Mouse (Mus musculus) intestine, embryonic 14.5 days (tissue): ENCODE measurements around the gene Palm2. TPM values are rescaled to one million over a fixed set of nuclear protein-coding genes. Genes with fewer than 3 reads are reported as not detected.

Experiments
- ATAC-seq: fragments of 200-750 bp; cut with Nextera tagmentation; replicated peaks from 2 replicates; pipeline ENCODE4 v1.8.0; 2017; ENCODE audit warnings: low read depth, moderate number of reproducible peaks, moderate TSS enrichment, moderate library complexity; ENCODE audit not compliant: low FRiP score, low TSS enrichment
- DNase-seq: peaks from one replicate; pipeline ENCODE4 v3.0.0-alpha.2; 2018; ENCODE audit warnings: low spot score
- H3K27ac ChIP-seq: fragments of 300-500 bp; sonication (generic); 2 replicates; pipeline ENCODE4 v1.5.1; 2014; ENCODE audit warnings: low read depth, mild to moderate bottlenecking, control low read depth
- H3K27me3 ChIP-seq: fragments of 300-500 bp; sonication (generic); replicated peaks from 2 replicates; pipeline ENCODE4 v1.6.1; 2014; ENCODE audit warnings: low read length, control low read depth; ENCODE audit not compliant: control insufficient read depth, insufficient read depth
- H3K36me3 ChIP-seq: fragments of 300-500 bp; sonication (generic); 2 replicates; pipeline ENCODE4 v1.6.1; 2014; ENCODE audit warnings: low read length, control low read depth; ENCODE audit not compliant: control insufficient read depth, insufficient read depth
- H3K4me1 ChIP-seq: fragments of 300-500 bp; sonication (generic); replicated peaks from 2 replicates; pipeline ENCODE4 v1.6.1; 2014; ENCODE audit warnings: low read length, control low read depth, mixed read lengths; ENCODE audit not compliant: control insufficient read depth, insufficient read depth
- H3K4me2 ChIP-seq: fragments of 300-500 bp; sonication (generic); 2 replicates; pipeline ENCODE4 v1.6.1; 2014; ENCODE audit warnings: low read length
- H3K4me3 ChIP-seq: fragments of 300-500 bp; sonication (generic); 2 replicates; pipeline ENCODE4 v1.5.1; 2014; ENCODE audit warnings: low read depth, low read length, control low read depth, mixed read lengths
- H3K9ac ChIP-seq: fragments of 300-500 bp; sonication (generic); 2 replicates; pipeline ENCODE4 v1.6.1; 2014; ENCODE audit warnings: mild to moderate bottlenecking, low read length
- H3K9me3 ChIP-seq: fragments of 300-500 bp; sonication (generic); 2 replicates; pipeline ENCODE4 v1.6.1; 2016; ENCODE audit warnings: low read length, control low read depth; ENCODE audit not compliant: control insufficient read depth
- WGBS: fragments of 180-500 bp; shearing (Covaris S2); extraction: QIAGEN DNeasy Blood & Tissue Kit; methylation state at CpG from one replicate; pipeline ENCODE4 v1.1.7; 2014; 5-methylcytosine and 5-hydroxymethylcytosine counted together
- polyA plus RNA-seq: library from polyadenylated mRNA; unstranded; fragments of >200 nt; fragmentation: Nextera tagmentation; extraction: Ambion mirVana; gene quantifications from 2 replicates; pipeline ENCODE4 v1.2.1, GENCODE M21; 2014

Gene Palm2
- polyA plus RNA-seq, 1 experiment from 2014 or later = 3.8 TPM

GRCm38 (mm10) chr4:57579683-57580082, 145.6 kb downstream of the Palm2 start:
- DNase-seq (no peak), ATAC-seq (no peak)
- no peaks in the 10 kb centered on the region for H3K9me3 ChIP-seq
- no peak overlapping the region for H3K4me2 ChIP-seq
- no peaks in the 10 kb centered on the region for H3K36me3 ChIP-seq
- no peak overlapping the region for H3K27ac ChIP-seq
- H3K9ac ChIP-seq = no peak overlapping the region
- 87% methylated on average over 10 of the region's 10 CpGs for WGBS
- no peaks in the 10 kb centered on the region for H3K27me3 ChIP-seq
- no peak overlapping the region for H3K4me3 ChIP-seq
- peaks cover under 1% of the 10 kb centered on the region; the same call in 1 of the 2 replicates for H3K4me1 ChIP-seq

- Histone ChIP-seq H3K9me3 (no peaks in the 10 kb centered on the region), H3K4me1 (peaks cover 8% of the 10 kb centered on the region; the same call in 1 of the 2 replicates), H3K36me3 (no peaks in the 10 kb centered on the region), H3K27me3 (no peaks in the 10 kb centered on the region), H3K4me2 (no peak overlapping the region), H3K9ac (no peak overlapping the region), H3K27ac (no peak overlapping the region), H3K4me3 (no peak overlapping the region)
- ATAC-seq = no peak
- DNase-seq = no peak
- 91% methylated on average over 6 of the region's 6 CpGs for WGBS
Observed at GRCm38 (mm10) chr4:57585281-57585800, 151.3 kb downstream of the Palm2 start.

GRCm38 (mm10) chr4:57586933-57587658, 153.0 kb downstream of the Palm2 start:
- H3K4me2 ChIP-seq = no peak overlapping the region
- no peaks in the 10 kb centered on the region for H3K9me3 ChIP-seq
- WGBS = 44% methylated on average over 7 of the region's 7 CpGs
- no peak overlapping the region for H3K9ac ChIP-seq
- no peaks in the 10 kb centered on the region for H3K27me3 ChIP-seq
- peaks cover 8% of the 10 kb centered on the region; the same call in 1 of the 2 replicates for H3K4me1 ChIP-seq
- DNase-seq = no peak
- ATAC-seq = no peak
- no peak overlapping the region for H3K4me3 ChIP-seq
- no peak overlapping the region for H3K27ac ChIP-seq
- no peaks in the 10 kb centered on the region for H3K36me3 ChIP-seq

GRCm38 (mm10) chr4:57588356-57588755, 154.3 kb downstream of the Palm2 start:
- no peak for DNase-seq

GRCm38 (mm10) chr4:57592751-57593150, 158.7 kb downstream of the Palm2 start:
- Histone ChIP-seq H3K27ac (no peak overlapping the region), H3K4me2 (no peak overlapping the region), H3K4me3 (no peak overlapping the region), H3K36me3 (no peaks in the 10 kb centered on the region), H3K27me3 (no peaks in the 10 kb centered on the region), H3K4me1 (0 out of 2 replicates have a peak, but pooled peaks cover 4% of the 10 kb centered on the region), H3K9me3 (no peaks in the 10 kb centered on the region), H3K9ac (no peak overlapping the region)
- WGBS = 73% methylated on average over 4 of the region's 4 CpGs
- ATAC-seq (no peak), DNase-seq (no peak)

More at GRCm38 (mm10) chr4:57588356-57588755, 154.3 kb downstream of the Palm2 start:
- Histone ChIP-seq H3K27ac (no peak overlapping the region), H3K4me1 (peaks cover 12% of the 10 kb centered on the region; the same call in 1 of the 2 replicates), H3K9ac (no peak overlapping the region), H3K9me3 (no peaks in the 10 kb centered on the region), H3K27me3 (no peaks in the 10 kb centered on the region), H3K4me2 (no peak overlapping the region), H3K4me3 (no peak overlapping the region), H3K36me3 (no peaks in the 10 kb centered on the region)
- ATAC-seq = no peak
- WGBS = 93% methylated on average over 1 of the region's 1 CpGs

- Histone ChIP-seq H3K9ac (no peak overlapping the region), H3K4me3 (no peak overlapping the region), H3K4me1 (peaks cover 7% of the 10 kb centered on the region; the same call in 1 of the 2 replicates), H3K9me3 (no peaks in the 10 kb centered on the region), H3K4me2 (no peak overlapping the region), H3K27me3 (no peaks in the 10 kb centered on the region), H3K36me3 (no peaks in the 10 kb centered on the region), H3K27ac (no peak overlapping the region)
- no peak for DNase-seq
- no peak for ATAC-seq
- WGBS = 91% methylated on average over 6 of the region's 6 CpGs
Observed at GRCm38 (mm10) chr4:57599946-57600345, 165.9 kb downstream of the Palm2 start.

- DNase-seq (no peak), ATAC-seq (no peak)
- 71% methylated on average over 11 of the region's 11 CpGs for WGBS
- Histone ChIP-seq H3K27me3 (no peaks in the 10 kb centered on the region), H3K4me1 (peaks cover 7% of the 10 kb centered on the region; the same call in 1 of the 2 replicates), H3K9ac (no peak overlapping the region), H3K27ac (peak overlapping the region; percentile 10), H3K4me3 (no peak overlapping the region), H3K4me2 (no peak overlapping the region), H3K9me3 (no peaks in the 10 kb centered on the region), H3K36me3 (no peaks in the 10 kb centered on the region)
Observed at GRCm38 (mm10) chr4:57600685-57601457, 166.8 kb downstream of the Palm2 start.

- Histone ChIP-seq H3K4me3 (no peak overlapping the region), H3K9me3 (no peaks in the 10 kb centered on the region), H3K4me2 (no peak overlapping the region), H3K4me1 (peaks cover 7% of the 10 kb centered on the region; the same call in 1 of the 2 replicates), H3K27me3 (no peaks in the 10 kb centered on the region), H3K36me3 (no peaks in the 10 kb centered on the region), H3K27ac (peak overlapping the region; percentile 10; the same call in 1 of the 2 replicates), H3K9ac (no peak overlapping the region)
- WGBS = 70% methylated on average over 9 of the region's 9 CpGs
- no peak for DNase-seq
- ATAC-seq = no peak
Observed at GRCm38 (mm10) chr4:57601458-57601835, 167.4 kb downstream of the Palm2 start.
